Mouse (Mus musculus): ENCODE data around the gene Il6ra. TPM values are rescaled to one million over a fixed set of nuclear protein-coding genes. Genes with fewer than 3 reads are reported as not detected.

Gene Il6ra
- polyA plus RNA-seq, 1 experiment, result 1.9 TPM

- Histone ChIP-seq H3K4me1 (ENCODE audit: control insufficient read depth, insufficient read depth, low read length) (no peaks in the 10 kb centered on the region), H3K4me3 (ENCODE audit: insufficient read depth, low read length) (no peak overlapping the region), H3K27ac (ENCODE audit: insufficient read depth, low read length) (no peak overlapping the region)
- TF ChIP-seq CTCF (IDR thresholded peaks at IDR 0.05; ENCODE audit: borderline replicate concordance, insufficient read depth, low read length), result no peak
- no peak for TF ChIP-seq POLR2A (IDR thresholded peaks at IDR 0.05; ENCODE audit: low read depth, low read length)
Measured at GRCm38 (mm10) chr3:89948021-89948420, 35.0 kb upstream of the Il6ra start.

- TF ChIP-seq POLR2A (IDR thresholded peaks at IDR 0.05; ENCODE audit: low read depth, low read length), result no peak
- TF ChIP-seq CTCF (IDR thresholded peaks at IDR 0.05; ENCODE audit: borderline replicate concordance, insufficient read depth, low read length), result peak; percentile 30; the same call in 1 of the 2 replicates
- H3K4me3 ChIP-seq (ENCODE audit: insufficient read depth, low read length), result no peak overlapping the region
- H3K4me1 ChIP-seq (ENCODE audit: control insufficient read depth, insufficient read depth, low read length), result no peaks in the 10 kb centered on the region
- H3K27ac ChIP-seq (ENCODE audit: insufficient read depth, low read length), result no peak overlapping the region
Measured at GRCm38 (mm10) chr3:89945026-89945425, 32.0 kb upstream of the Il6ra start.

- Histone ChIP-seq H3K4me1 (ENCODE audit: control insufficient read depth, insufficient read depth, low read length) (no peaks in the 10 kb centered on the region), H3K4me3 (ENCODE audit: insufficient read depth, low read length) (no peak overlapping the region), H3K27ac (ENCODE audit: insufficient read depth, low read length) (no peak overlapping the region)
- no peak for TF ChIP-seq CTCF (IDR thresholded peaks at IDR 0.05; ENCODE audit: borderline replicate concordance, insufficient read depth, low read length)
- no peak for TF ChIP-seq POLR2A (IDR thresholded peaks at IDR 0.05; ENCODE audit: low read depth, low read length)
Measured at GRCm38 (mm10) chr3:89942894-89943293, 29.9 kb upstream of the Il6ra start.

- H3K4me3 ChIP-seq (ENCODE audit: insufficient read depth, low read length), result no peak overlapping the region
- no peaks in the 10 kb centered on the region for H3K4me1 ChIP-seq (ENCODE audit: control insufficient read depth, insufficient read depth, low read length)
- H3K27ac ChIP-seq (ENCODE audit: insufficient read depth, low read length), result no peak overlapping the region
- TF ChIP-seq POLR2A (IDR thresholded peaks at IDR 0.05; ENCODE audit: low read depth, low read length) (no peak), CTCF (IDR thresholded peaks at IDR 0.05; ENCODE audit: borderline replicate concordance, insufficient read depth, low read length) (no peak)
Measured at GRCm38 (mm10) chr3:89936495-89936894, 23.5 kb upstream of the Il6ra start.

GRCm38 (mm10) chr3:89932925-89933324 is 19.9 kb upstream of the Il6ra start:
- Histone ChIP-seq H3K4me1 (ENCODE audit: control insufficient read depth, insufficient read depth, low read length) (no peaks in the 10 kb centered on the region), H3K4me3 (ENCODE audit: insufficient read depth, low read length) (no peak overlapping the region), H3K27ac (ENCODE audit: insufficient read depth, low read length) (no peak overlapping the region)
- TF ChIP-seq POLR2A (IDR thresholded peaks at IDR 0.05; ENCODE audit: low read depth, low read length) (no peak), CTCF (IDR thresholded peaks at IDR 0.05; ENCODE audit: borderline replicate concordance, insufficient read depth, low read length) (no peak)

- Histone ChIP-seq H3K4me1 (ENCODE audit: control insufficient read depth, insufficient read depth, low read length) (no peaks in the 10 kb centered on the region), H3K4me3 (ENCODE audit: insufficient read depth, low read length) (no peak overlapping the region), H3K27ac (ENCODE audit: insufficient read depth, low read length) (no peak overlapping the region)
- TF ChIP-seq CTCF (IDR thresholded peaks at IDR 0.05; ENCODE audit: borderline replicate concordance, insufficient read depth, low read length), result no peak
- TF ChIP-seq POLR2A (IDR thresholded peaks at IDR 0.05; ENCODE audit: low read depth, low read length), result no peak
Measured at GRCm38 (mm10) chr3:89928956-89929355, 16.0 kb upstream of the Il6ra start.

GRCm38 (mm10) chr3:89926440-89926839 is 13.4 kb upstream of the Il6ra start:
- no peak for TF ChIP-seq POLR2A (IDR thresholded peaks at IDR 0.05; ENCODE audit: low read depth, low read length)
- no peak for TF ChIP-seq CTCF (IDR thresholded peaks at IDR 0.05; ENCODE audit: borderline replicate concordance, insufficient read depth, low read length)
- Histone ChIP-seq H3K4me3 (ENCODE audit: insufficient read depth, low read length) (no peak overlapping the region), H3K27ac (ENCODE audit: insufficient read depth, low read length) (no peak overlapping the region), H3K4me1 (ENCODE audit: control insufficient read depth, insufficient read depth, low read length) (no peaks in the 10 kb centered on the region)

- TF ChIP-seq CTCF (IDR thresholded peaks at IDR 0.05; ENCODE audit: borderline replicate concordance, insufficient read depth, low read length) (no peak), POLR2A (IDR thresholded peaks at IDR 0.05; ENCODE audit: low read depth, low read length) (no peak)
- Histone ChIP-seq H3K27ac (ENCODE audit: insufficient read depth, low read length) (no peak overlapping the region), H3K4me3 (ENCODE audit: insufficient read depth, low read length) (no peak overlapping the region), H3K4me1 (ENCODE audit: control insufficient read depth, insufficient read depth, low read length) (no peaks in the 10 kb centered on the region)
Measured at GRCm38 (mm10) chr3:89920711-89921110, 7.7 kb upstream of the Il6ra start.

GRCm38 (mm10) chr3:89917408-89917807 is 4.4 kb upstream of the Il6ra start:
- Histone ChIP-seq H3K4me3 (ENCODE audit: insufficient read depth, low read length) (no peak overlapping the region), H3K4me1 (ENCODE audit: control insufficient read depth, insufficient read depth, low read length) (0 out of 2 replicates have a peak, but pooled peaks cover under 1% of the 10 kb centered on the region), H3K27ac (ENCODE audit: insufficient read depth, low read length) (no peak overlapping the region)
- TF ChIP-seq POLR2A (IDR thresholded peaks at IDR 0.05; ENCODE audit: low read depth, low read length) (no peak), CTCF (IDR thresholded peaks at IDR 0.05; ENCODE audit: borderline replicate concordance, insufficient read depth, low read length) (no peak)

- H3K27ac ChIP-seq (ENCODE audit: insufficient read depth, low read length), result no peak overlapping the region
- TF ChIP-seq POLR2A (IDR thresholded peaks at IDR 0.05; ENCODE audit: low read depth, low read length) (no peak), CTCF (IDR thresholded peaks at IDR 0.05; ENCODE audit: borderline replicate concordance, insufficient read depth, low read length) (no peak)
- peaks cover 5% of the 10 kb centered on the region; the same call in 1 of the 2 replicates for H3K4me1 ChIP-seq (ENCODE audit: control insufficient read depth, insufficient read depth, low read length)
- no peak overlapping the region for H3K4me3 ChIP-seq (ENCODE audit: insufficient read depth, low read length)
Measured at GRCm38 (mm10) chr3:89916622-89917021, 3.6 kb upstream of the Il6ra start.

- Histone ChIP-seq H3K4me1 (ENCODE audit: control insufficient read depth, insufficient read depth, low read length) (peaks cover 5% of the 10 kb centered on the region; the same call in 1 of the 2 replicates), H3K27ac (ENCODE audit: insufficient read depth, low read length) (no peak overlapping the region), H3K4me3 (ENCODE audit: insufficient read depth, low read length) (no peak overlapping the region)
- TF ChIP-seq POLR2A (IDR thresholded peaks at IDR 0.05; ENCODE audit: low read depth, low read length), result no peak
- TF ChIP-seq CTCF (IDR thresholded peaks at IDR 0.05; ENCODE audit: borderline replicate concordance, insufficient read depth, low read length), result no peak
Measured at GRCm38 (mm10) chr3:89914700-89915099, 1.7 kb upstream of the Il6ra start.
